Mouse (Mus musculus) intestine, embryonic 15.5 days (tissue): ENCODE results near the gene Tead4. TPM values are rescaled to one million over a fixed set of nuclear protein-coding genes. Genes with fewer than 3 reads are reported as not detected.

ENCODE experiments used
- ATAC-seq: fragments of 200-750 bp; cut with Nextera tagmentation; 2 replicates; pipeline ENCODE4 v1.8.0; 2017; ENCODE audit warnings: moderate TSS enrichment, moderate library complexity
- H3K27ac ChIP-seq: fragments of 300-500 bp; sonication (generic); 2 replicates; pipeline ENCODE4 v1.5.1; 2015; ENCODE audit warnings: mild to moderate bottlenecking, inconsistent platforms
- H3K27me3 ChIP-seq: fragments of 300-500 bp; sonication (generic); replicated peaks from 2 replicates; pipeline ENCODE4 v1.6.1; 2015; ENCODE audit warnings: inconsistent platforms
- H3K36me3 ChIP-seq: fragments of 300-500 bp; sonication (generic); 2 replicates; pipeline ENCODE4 v1.6.1; 2015; ENCODE audit warnings: inconsistent platforms
- H3K4me1 ChIP-seq: fragments of 300-500 bp; sonication (generic); replicated peaks from 2 replicates; pipeline ENCODE4 v1.6.1; 2015; ENCODE audit warnings: inconsistent platforms
- H3K4me2 ChIP-seq: fragments of 300-500 bp; sonication (generic); replicated peaks from 2 replicates; pipeline ENCODE4 v1.6.1; 2015; ENCODE audit warnings: mild to moderate bottlenecking, inconsistent platforms
- H3K4me3 ChIP-seq: fragments of 300-500 bp; sonication (generic); replicated peaks from 2 replicates; pipeline ENCODE4 v1.5.1; 2015; ENCODE audit warnings: inconsistent platforms
- H3K9ac ChIP-seq: fragments of 300-500 bp; sonication (generic); 2 replicates; pipeline ENCODE4 v1.6.1; 2015; ENCODE audit warnings: inconsistent platforms
- H3K9me3 ChIP-seq: fragments of 300-500 bp; sonication (generic); 2 replicates; pipeline ENCODE4 v1.6.1; 2016; ENCODE audit warnings: inconsistent platforms
- WGBS: fragments of 180-500 bp; shearing (Covaris S2); methylation state at CpG from one replicate; pipeline ENCODE4 v1.1.7; 2015; 5-methylcytosine and 5-hydroxymethylcytosine counted together
- polyA plus RNA-seq: library from polyadenylated mRNA; unstranded; fragments of >200 nt; fragmentation: Nextera tagmentation; extraction: Ambion mirVana; gene quantifications from 2 replicates; pipeline ENCODE4 v1.2.1, GENCODE M21; 2015

Tead4 gene
- polyA plus RNA-seq, 1 experiment from 2014 or later = 2.5 TPM

- no peak overlapping the region for H3K27ac ChIP-seq
- 82% methylated on average over 8 of the region's 8 CpGs for WGBS
- no peaks in the 10 kb centered on the region for H3K27me3 ChIP-seq
- H3K9ac ChIP-seq = no peak overlapping the region
- no peaks in the 10 kb centered on the region for H3K36me3 ChIP-seq
- H3K4me2 ChIP-seq = no peak overlapping the region
- H3K4me3 ChIP-seq = no peak overlapping the region
- no peaks in the 10 kb centered on the region for H3K4me1 ChIP-seq
- no peak for ATAC-seq
- H3K9me3 ChIP-seq = no peaks in the 10 kb centered on the region
These were observed 35.6 kb downstream of the Tead4 start for GRCm38 (mm10) chr6:128264870-128265526.

- Histone ChIP-seq H3K36me3 (no peaks in the 10 kb centered on the region), H3K27ac (no peak overlapping the region), H3K9ac (no peak overlapping the region), H3K27me3 (no peaks in the 10 kb centered on the region), H3K9me3 (no peaks in the 10 kb centered on the region), H3K4me2 (no peak overlapping the region), H3K4me3 (no peak overlapping the region), H3K4me1 (no peaks in the 10 kb centered on the region)
- ATAC-seq = no peak
- whole genome bisulfite sequencing = 57% methylated on average over 1 of the region's 1 CpGs
These were observed 39.1 kb downstream of the Tead4 start for GRCm38 (mm10) chr6:128261486-128261885.

- Histone ChIP-seq H3K27me3 (no peaks in the 10 kb centered on the region), H3K4me3 (no peak overlapping the region), H3K9me3 (no peaks in the 10 kb centered on the region), H3K4me1 (peaks cover 3% of the 10 kb centered on the region; the same call in 1 of the 2 replicates), H3K27ac (no peak overlapping the region), H3K36me3 (no peaks in the 10 kb centered on the region), H3K9ac (no peak overlapping the region), H3K4me2 (no peak overlapping the region)
- no peak for ATAC-seq
- WGBS = 88% methylated on average over 3 of the region's 3 CpGs
These were observed 41.4 kb downstream of the Tead4 start for GRCm38 (mm10) chr6:128259252-128259651.

- no peaks in the 10 kb centered on the region for H3K27me3 ChIP-seq
- H3K9me3 ChIP-seq = no peaks in the 10 kb centered on the region
- H3K36me3 ChIP-seq = no peaks in the 10 kb centered on the region
- no peak overlapping the region for H3K4me3 ChIP-seq
- H3K4me2 ChIP-seq = no peak overlapping the region
- 55% methylated on average over 2 of the region's 2 CpGs for WGBS
- H3K9ac ChIP-seq = no peak overlapping the region
- H3K4me1 ChIP-seq = peaks cover 3% of the 10 kb centered on the region; the same call in 1 of the 2 replicates
- no peak overlapping the region for H3K27ac ChIP-seq
- peak; percentile 24; the same call in 1 of the 2 replicates for ATAC-seq
These were observed 44.7 kb downstream of the Tead4 start for GRCm38 (mm10) chr6:128255941-128256340.

DNA sequence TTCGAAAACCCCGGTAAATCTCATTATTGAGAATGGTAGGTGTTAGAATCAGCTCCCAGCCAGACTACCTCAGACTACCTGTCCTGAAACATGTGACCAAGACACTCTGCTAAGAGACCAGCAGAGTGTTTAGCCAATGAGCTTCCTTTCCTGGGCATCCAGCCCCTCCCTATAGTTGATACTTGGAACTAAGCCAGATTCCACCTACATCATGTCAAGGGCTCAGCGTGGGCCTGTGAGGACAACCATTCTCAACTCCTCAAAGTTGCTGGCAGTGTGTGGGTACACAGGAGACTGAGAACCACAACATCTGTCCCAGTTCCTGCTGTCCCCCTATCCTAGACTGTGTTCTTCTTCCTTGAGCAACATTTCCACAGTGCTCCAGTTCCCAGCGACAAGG lies 45.3 kb downstream of the Tead4 start:
- Histone ChIP-seq H3K4me2 (no peak overlapping the region), H3K9ac (no peak overlapping the region), H3K9me3 (no peaks in the 10 kb centered on the region), H3K4me3 (no peak overlapping the region), H3K27me3 (no peaks in the 10 kb centered on the region), H3K27ac (no peak overlapping the region), H3K4me1 (peaks cover 3% of the 10 kb centered on the region; the same call in 1 of the 2 replicates), H3K36me3 (no peaks in the 10 kb centered on the region)
- peak; percentile 76 for ATAC-seq
- 63% methylated on average over 4 of the region's 4 CpGs for WGBS

DNA sequence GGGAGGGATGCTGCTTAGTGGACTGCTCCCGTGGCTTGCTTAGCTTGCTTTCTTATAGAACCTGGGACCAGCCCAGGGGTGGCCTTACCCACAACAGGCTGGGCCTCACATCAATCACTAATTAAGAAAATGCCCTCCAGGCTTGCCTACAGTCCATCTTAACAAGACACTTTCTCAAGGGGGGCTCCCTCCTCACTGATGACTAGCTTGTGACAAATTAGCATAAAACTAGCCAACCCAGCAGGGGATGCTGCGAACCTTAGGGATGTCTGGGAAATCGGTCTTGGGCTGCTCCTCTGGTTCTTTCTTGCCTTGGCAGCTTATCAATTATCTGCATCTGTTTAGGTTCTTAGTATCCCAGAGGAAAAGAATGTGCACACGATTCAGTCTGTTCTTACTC lies 46.1 kb downstream of the Tead4 start:
- no peak overlapping the region for H3K27ac ChIP-seq
- no peak overlapping the region for H3K4me2 ChIP-seq
- no peaks in the 10 kb centered on the region for H3K9me3 ChIP-seq
- no peak overlapping the region for H3K4me3 ChIP-seq
- no peaks in the 10 kb centered on the region for H3K36me3 ChIP-seq
- WGBS = 63% methylated on average over 4 of the region's 4 CpGs
- no peak for ATAC-seq
- no peaks in the 10 kb centered on the region for H3K27me3 ChIP-seq
- no peak overlapping the region for H3K9ac ChIP-seq
- H3K4me1 ChIP-seq = peaks cover 3% of the 10 kb centered on the region; the same call in 1 of the 2 replicates

DNA sequence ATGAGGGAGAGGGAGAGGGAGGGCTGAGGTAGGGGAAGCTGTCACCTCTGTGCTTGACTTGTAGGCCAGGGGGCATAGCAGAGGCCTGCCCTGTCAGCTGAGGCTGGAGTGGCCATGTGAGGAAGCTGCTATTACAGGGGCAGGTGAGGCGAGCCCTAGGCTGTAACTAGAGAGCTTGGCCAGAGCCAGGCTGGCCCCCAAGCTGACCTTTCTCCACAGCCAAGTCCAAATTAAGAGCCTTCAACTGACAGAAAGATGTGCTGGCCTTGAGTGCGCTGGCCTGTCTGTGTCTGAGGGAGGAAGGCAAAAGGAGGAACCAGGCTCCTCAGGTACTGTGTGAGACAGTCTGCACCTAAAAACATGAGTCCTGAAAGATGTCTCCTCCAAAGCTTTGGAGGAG lies 47.5 kb downstream of the Tead4 start:
- Histone ChIP-seq H3K4me1 (peaks cover 3% of the 10 kb centered on the region; the same call in 1 of the 2 replicates), H3K4me3 (no peak overlapping the region), H3K9ac (no peak overlapping the region), H3K27me3 (no peaks in the 10 kb centered on the region), H3K27ac (no peak overlapping the region), H3K4me2 (no peak overlapping the region), H3K36me3 (no peaks in the 10 kb centered on the region), H3K9me3 (no peaks in the 10 kb centered on the region)
- 67% methylated on average over 2 of the region's 2 CpGs for WGBS
- ATAC-seq = no peak

GRCm38 (mm10) chr6:128250596-128250995 lies 50.0 kb downstream of the Tead4 start:
- Histone ChIP-seq H3K4me1 (peaks cover 3% of the 10 kb centered on the region; the same call in 1 of the 2 replicates), H3K36me3 (no peaks in the 10 kb centered on the region), H3K4me3 (no peak overlapping the region), H3K4me2 (no peak overlapping the region), H3K27ac (no peak overlapping the region), H3K27me3 (no peaks in the 10 kb centered on the region), H3K9ac (no peak overlapping the region), H3K9me3 (no peaks in the 10 kb centered on the region)
- no peak for ATAC-seq
- WGBS = 72% methylated on average over 5 of the region's 5 CpGs

- Histone ChIP-seq H3K27me3 (no peaks in the 10 kb centered on the region), H3K4me2 (no peak overlapping the region), H3K9ac (no peak overlapping the region), H3K9me3 (no peaks in the 10 kb centered on the region), H3K4me3 (no peak overlapping the region), H3K27ac (no peak overlapping the region), H3K36me3 (no peaks in the 10 kb centered on the region), H3K4me1 (no peaks in the 10 kb centered on the region)
- ATAC-seq = no peak
- WGBS = 63% methylated on average over 2 of the region's 2 CpGs
These were observed 63.4 kb downstream of the Tead4 start for GRCm38 (mm10) chr6:128237102-128237763.

DNA sequence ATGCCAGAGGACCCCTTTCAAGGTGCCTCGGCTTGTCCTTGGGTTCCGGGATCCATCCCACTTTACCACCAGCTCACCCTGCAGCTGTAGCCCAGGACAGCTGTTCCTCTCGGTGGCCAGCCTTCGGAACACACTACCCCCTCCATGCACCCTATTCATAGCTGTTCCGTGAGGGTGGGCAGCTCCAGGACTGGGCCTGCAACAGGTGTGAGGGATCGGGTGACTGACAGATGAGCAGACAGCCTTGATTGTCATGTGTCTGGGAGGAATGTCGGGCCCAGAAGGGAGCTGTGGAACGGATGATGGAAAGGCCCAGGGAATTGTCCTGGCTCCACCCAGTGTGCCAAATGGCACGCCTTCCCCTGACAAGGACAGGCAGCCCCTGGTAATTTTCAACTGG lies 64.0 kb downstream of the Tead4 start:
- no peak for ATAC-seq
- 80% methylated on average over 9 of the region's 9 CpGs for WGBS
- H3K27ac ChIP-seq = no peak overlapping the region

DNA sequence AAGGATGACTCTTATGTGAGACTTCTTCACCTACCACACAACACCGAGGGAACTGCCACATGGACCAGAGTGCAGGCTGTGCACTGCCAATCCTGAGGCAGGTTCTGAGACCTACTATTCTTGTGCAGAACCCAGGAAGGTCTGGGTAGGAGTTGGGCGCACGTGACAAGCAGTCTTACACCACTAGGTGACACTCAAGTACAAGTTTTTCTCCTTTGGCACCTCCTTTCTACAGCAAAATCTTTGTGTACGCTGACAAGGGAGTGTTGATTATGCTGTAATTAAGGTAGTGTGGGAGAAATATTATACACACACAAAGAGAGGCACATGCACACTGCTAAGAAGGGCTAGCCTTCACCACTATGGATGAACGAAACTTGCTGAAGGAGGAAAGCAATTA lies 66.4 kb downstream of the Tead4 start:
- no peak overlapping the region for H3K4me2 ChIP-seq
- ATAC-seq = peak; percentile 72
- no peak overlapping the region for H3K9ac ChIP-seq
- H3K36me3 ChIP-seq = no peaks in the 10 kb centered on the region
- WGBS = 31% methylated on average over 5 of the region's 5 CpGs
- H3K27ac ChIP-seq = no peak overlapping the region
- H3K4me1 ChIP-seq = no peaks in the 10 kb centered on the region
- H3K27me3 ChIP-seq = no peaks in the 10 kb centered on the region
- no peak overlapping the region for H3K4me3 ChIP-seq
- no peaks in the 10 kb centered on the region for H3K9me3 ChIP-seq

More for the DNA sequence above, 64.0 kb downstream of the Tead4 start:
- Histone ChIP-seq H3K4me2 (no peak overlapping the region), H3K27me3 (no peaks in the 10 kb centered on the region), H3K4me3 (no peak overlapping the region), H3K9me3 (no peaks in the 10 kb centered on the region), H3K9ac (no peak overlapping the region), H3K36me3 (no peaks in the 10 kb centered on the region), H3K4me1 (no peaks in the 10 kb centered on the region)

- H3K9me3 ChIP-seq = no peaks in the 10 kb centered on the region
- WGBS = 76% methylated on average over 7 of the region's 7 CpGs
These were observed 68.4 kb downstream of the Tead4 start for GRCm38 (mm10) chr6:128232216-128232615.

DNA sequence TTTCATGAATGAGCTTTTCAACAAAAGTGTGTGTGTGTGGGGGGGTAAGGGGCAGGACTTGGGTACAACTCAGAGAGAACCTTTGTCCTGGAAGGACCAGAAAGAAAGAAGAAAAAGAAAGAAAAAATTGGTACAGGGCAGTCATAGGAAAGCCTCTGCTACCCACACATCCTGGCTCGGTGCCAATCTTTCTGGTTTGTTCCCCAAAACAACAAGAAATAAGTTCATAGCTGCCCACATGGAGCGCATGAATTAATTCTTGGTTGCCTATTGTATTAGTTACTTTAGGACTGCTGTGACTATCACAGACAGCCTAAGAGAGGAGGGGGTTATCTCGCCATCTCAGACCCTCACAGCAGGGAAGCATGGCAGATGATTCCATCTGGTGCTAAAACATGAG lies 68.9 kb downstream of the Tead4 start:
- Histone ChIP-seq H3K4me1 (no peaks in the 10 kb centered on the region), H3K4me2 (no peak overlapping the region), H3K4me3 (no peak overlapping the region), H3K27ac (no peak overlapping the region), H3K27me3 (no peaks in the 10 kb centered on the region), H3K9me3 (no peaks in the 10 kb centered on the region), H3K36me3 (no peaks in the 10 kb centered on the region), H3K9ac (no peak overlapping the region)
- WGBS = 81% methylated on average over 3 of the region's 3 CpGs
- ATAC-seq = no peak

More at GRCm38 (mm10) chr6:128232216-128232615, 68.4 kb downstream of the Tead4 start:
- Histone ChIP-seq H3K4me3 (no peak overlapping the region), H3K27ac (no peak overlapping the region), H3K9ac (no peak overlapping the region), H3K4me1 (no peaks in the 10 kb centered on the region), H3K4me2 (no peak overlapping the region), H3K27me3 (no peaks in the 10 kb centered on the region), H3K36me3 (no peaks in the 10 kb centered on the region)
- ATAC-seq = no peak
